Mouse (Mus musculus) G1E-ER4 (cell line): ENCODE results near the gene Mrpl16. TPM values are rescaled to one million over a fixed set of nuclear protein-coding genes. Genes with fewer than 3 reads are reported as not detected.

Source experiments
- GATA1 ChIP-seq: IDR thresholded peaks from one replicate; pipeline ENCODE4 v1.8.0; 2012; ENCODE audit warnings: low read length, inconsistent platforms
- polyA plus RNA-seq: library from polyadenylated mRNA; stranded (reverse); fragments of >175 nt; gene quantifications from 2 replicates; pipeline ENCODE4 v1.2.3, GENCODE M21; 2012

The Mrpl16 gene
- polyA plus RNA-seq, result 9.2 and 27.7 TPM in 2 replicates

- no peak for TF ChIP-seq GATA1
Observed at GRCm38 (mm10) chr19:11770205-11770892, at the start of gene Mrpl16. Gene Mrpl16 (plus strand): TSS chr19:11770391.

DNA sequence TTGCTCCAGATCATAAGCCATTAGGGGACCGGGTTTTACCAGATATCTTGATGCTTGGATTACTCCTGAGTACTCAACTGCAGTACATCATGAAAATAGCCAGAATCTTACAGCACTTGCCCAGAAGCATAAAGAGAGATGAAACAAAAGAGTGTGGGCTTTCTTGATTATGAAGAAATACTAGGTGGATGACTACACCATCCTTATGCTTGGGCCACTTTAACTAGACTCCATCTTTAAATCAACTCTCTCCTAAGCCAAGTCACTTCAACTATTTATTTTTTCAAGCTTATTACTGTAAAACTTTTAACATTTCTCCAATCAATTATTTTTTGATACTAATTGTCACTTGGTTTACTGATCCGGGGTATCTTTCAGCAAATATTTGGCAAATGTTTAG lies 46.3 kb upstream of the Mrpl16 start:
- TF ChIP-seq GATA1, result no peak

- TF ChIP-seq GATA1, result no peak
Observed at GRCm38 (mm10) chr19:11724275-11724674, 45.9 kb upstream of the Mrpl16 start.

- TF ChIP-seq GATA1, result peak; percentile 49
Observed at GRCm38 (mm10) chr19:11725915-11726314, 44.3 kb upstream of the Mrpl16 start.

- no peak for TF ChIP-seq GATA1
Observed at GRCm38 (mm10) chr19:11727304-11727703, 42.9 kb upstream of the Mrpl16 start.

- no peak for TF ChIP-seq GATA1
Observed at GRCm38 (mm10) chr19:11730278-11730677, 39.9 kb upstream of the Mrpl16 start.

DNA sequence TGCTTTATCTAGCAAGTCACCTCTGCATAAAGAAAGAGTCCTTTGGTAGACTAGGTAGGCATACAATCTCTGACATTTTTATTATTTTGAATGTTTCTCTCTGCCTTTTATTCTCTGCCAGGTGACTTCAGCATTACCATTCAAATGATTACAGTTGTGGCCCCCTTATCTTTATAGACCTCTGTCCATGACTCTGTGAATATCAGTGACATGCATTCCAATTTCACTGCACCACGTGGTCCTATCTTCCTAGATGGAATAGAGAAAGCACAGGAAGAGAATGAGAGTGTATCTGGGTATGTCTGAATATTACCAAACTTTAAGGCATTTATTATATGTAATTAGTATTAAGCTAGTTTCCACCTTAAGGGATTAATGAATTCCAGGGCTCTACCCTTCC lies 33.7 kb upstream of the Mrpl16 start:
- no peak for TF ChIP-seq GATA1

GRCm38 (mm10) chr19:11745680-11746079 lies 24.5 kb upstream of the Mrpl16 start:
- TF ChIP-seq GATA1, result no peak

GRCm38 (mm10) chr19:11747298-11747697 lies 22.9 kb upstream of the Mrpl16 start, which contains the start of gene Gif:
Gene Gif (plus strand): TSS chr19:11747554.
- no peak for TF ChIP-seq GATA1

GRCm38 (mm10) chr19:11765059-11765458 lies 5.1 kb upstream of the Mrpl16 start:
- no peak for TF ChIP-seq GATA1

- TF ChIP-seq GATA1, result no peak
Observed at GRCm38 (mm10) chr19:11766413-11766812, 3.8 kb upstream of the Mrpl16 start.

GRCm38 (mm10) chr19:11768163-11768562 lies 2.0 kb upstream of the Mrpl16 start:
- no peak for TF ChIP-seq GATA1

- no peak for TF ChIP-seq GATA1
Observed at GRCm38 (mm10) chr19:11769257-11769920, 802 bp upstream of the Mrpl16 start.

- TF ChIP-seq GATA1, result no peak
Observed at GRCm38 (mm10) chr19:11777191-11777865, 7.1 kb downstream of the Mrpl16 start.

GRCm38 (mm10) chr19:11785409-11786154 lies 15.4 kb downstream of the Mrpl16 start:
- TF ChIP-seq GATA1, result no peak

DNA sequence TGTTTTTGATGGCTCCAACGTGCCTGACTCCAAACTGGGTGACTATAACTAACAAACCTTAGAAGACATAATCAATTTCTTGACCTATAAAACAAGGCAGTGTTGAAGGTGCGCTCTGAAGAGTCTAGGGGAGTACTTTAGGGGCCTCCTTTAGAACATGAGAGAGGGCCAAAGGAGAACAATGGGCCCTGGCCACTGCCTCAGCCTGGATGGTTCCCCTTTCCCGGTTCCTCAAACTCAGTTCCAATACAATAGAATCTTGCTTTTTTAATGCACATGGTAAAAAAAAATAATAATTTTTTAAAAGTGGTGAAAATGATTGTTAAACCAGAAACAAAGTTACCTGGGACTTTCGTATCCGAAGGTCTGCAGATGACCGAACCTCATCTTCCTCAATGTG lies 17.6 kb downstream of the Mrpl16 start:
- no peak for TF ChIP-seq GATA1

GRCm38 (mm10) chr19:11788876-11789275 lies 18.7 kb downstream of the Mrpl16 start:
- TF ChIP-seq GATA1, result no peak
